Mouse (Mus musculus) limb, embryonic 12.5 days (tissue): ENCODE data around the gene Pbx2. TPM values are rescaled to one million over a fixed set of nuclear protein-coding genes. Genes with fewer than 3 reads are reported as not detected.
"Not testable (repeated sequence)": the region's sequence is repeated elsewhere in the genome, so short reads cannot be mapped to it uniquely, and the experiment has no call there.

ENCODE experiments used
- ATAC-seq: fragments of 200-750 bp; cut with Nextera tagmentation; 2 replicates; pipeline ENCODE4 v1.8.0; 2017; ENCODE audit warnings: low read depth, moderate TSS enrichment; ENCODE audit not compliant: insufficient number of reproducible peaks, insufficient read depth, low FRiP score, low TSS enrichment
- H3K27ac ChIP-seq: fragments of 300-500 bp; sonication (generic); 2 replicates; pipeline ENCODE4 v1.5.1; 2016; ENCODE audit warnings: mild to moderate bottlenecking, moderate library complexity
- H3K27me3 ChIP-seq: fragments of 300-500 bp; sonication (generic); 2 replicates; pipeline ENCODE4 v1.6.1; 2016; ENCODE audit warnings: mild to moderate bottlenecking, moderate library complexity
- H3K36me3 ChIP-seq: fragments of 300-500 bp; sonication (generic); 2 replicates; pipeline ENCODE4 v1.6.1; 2016; ENCODE audit warnings: mild to moderate bottlenecking, moderate library complexity
- H3K4me1 ChIP-seq: fragments of 300-500 bp; sonication (generic); replicated peaks from 2 replicates; pipeline ENCODE4 v1.6.1; 2016
- H3K4me2 ChIP-seq: fragments of 300-500 bp; sonication (generic); 2 replicates; pipeline ENCODE4 v1.6.1; 2016; ENCODE audit warnings: mild to moderate bottlenecking, moderate library complexity
- H3K4me3 ChIP-seq: fragments of 300-500 bp; sonication (generic); replicated peaks from 2 replicates; pipeline ENCODE4 v1.5.1; 2016; ENCODE audit warnings: mild to moderate bottlenecking
- H3K9ac ChIP-seq: fragments of 300-500 bp; sonication (generic); replicated peaks from 2 replicates; pipeline ENCODE4 v1.6.1; 2016; ENCODE audit warnings: mild to moderate bottlenecking, moderate library complexity
- H3K9me3 ChIP-seq: fragments of 300-500 bp; sonication (generic); 2 replicates; pipeline ENCODE4 v1.6.1; 2016; ENCODE audit warnings: mild to moderate bottlenecking, moderate library complexity
- WGBS: fragments of 180-500 bp; shearing (Covaris S2); methylation state at CpG from one replicate; pipeline ENCODE4 v1.1.7; 2016; 5-methylcytosine and 5-hydroxymethylcytosine counted together
- polyA plus RNA-seq: library from polyadenylated mRNA; unstranded; fragments of >200 nt; fragmentation: Nextera tagmentation; extraction: Ambion mirVana; gene quantifications from 2 replicates; pipeline ENCODE4 v1.2.1, GENCODE M21; 2016

Pbx2 gene
- 24.6 and 26.6 TPM in 2 replicates for polyA plus RNA-seq

DNA sequence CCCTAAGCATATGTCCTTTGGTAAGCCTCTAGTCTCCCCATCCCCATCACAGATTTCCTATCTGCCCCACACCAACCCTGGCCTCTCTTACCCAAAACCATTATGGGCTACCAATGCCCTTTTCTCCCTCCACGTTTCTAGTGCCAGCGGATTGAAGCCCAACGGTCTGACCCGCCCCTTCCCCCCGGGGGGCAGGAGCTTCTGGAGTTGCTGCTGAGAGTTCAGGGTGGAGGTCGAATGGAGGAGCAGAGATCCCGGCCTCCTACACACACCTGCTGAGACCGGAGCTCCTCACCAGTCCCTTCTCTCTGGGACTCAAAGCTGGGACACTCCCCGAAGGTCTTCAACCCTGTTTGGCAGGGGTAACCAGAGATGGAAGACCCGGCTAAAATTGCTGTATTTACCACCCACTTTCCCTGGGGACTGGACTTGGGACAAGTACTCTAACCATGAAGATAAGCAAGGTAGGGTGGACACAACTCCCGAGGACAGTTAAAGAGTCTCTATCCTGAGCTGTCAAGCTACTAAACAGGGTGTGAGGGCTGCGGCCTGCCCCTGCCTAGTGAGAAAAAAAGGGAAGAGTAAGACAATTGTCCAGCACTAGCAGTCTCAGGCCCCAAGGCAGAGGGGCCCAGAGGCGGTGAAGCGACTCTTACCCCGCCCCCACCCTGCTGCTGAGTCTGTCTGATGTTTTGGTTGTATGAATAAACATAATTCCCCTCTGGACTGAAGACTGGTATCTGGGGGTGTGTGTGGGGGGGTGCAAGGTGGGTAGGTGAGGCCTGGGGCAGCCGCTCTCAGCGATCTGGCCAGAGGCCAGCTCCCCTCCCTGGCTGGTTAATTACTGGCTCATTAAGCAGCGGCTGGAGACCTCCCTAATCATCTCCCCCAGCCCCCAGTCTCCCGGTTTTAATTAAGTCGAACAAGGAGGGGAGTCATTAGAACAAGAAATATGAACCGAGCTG, at the start of gene Pbx2:
TSS of gene Pbx2 (plus strand) at position 238 of the 965 bp plus-strand sequence.
- H3K9me3 ChIP-seq = no peaks in the 10 kb centered on the region
- peak within 1 kb of the TSS; percentile 98 for H3K9ac ChIP-seq
- 3% methylated on average over 21 of the region's 21 CpGs for WGBS
- peaks cover 24% of the 10 kb centered on the region for H3K36me3 ChIP-seq
- no peaks in the 10 kb centered on the region for H3K27me3 ChIP-seq
- peaks cover 72% of the 10 kb centered on the region for H3K4me1 ChIP-seq
- H3K4me3 ChIP-seq = peak within 1 kb of the TSS; percentile 79
- peak within 1 kb of the TSS; percentile 100 for H3K27ac ChIP-seq
- peak within 1 kb of the TSS; percentile 97 for H3K4me2 ChIP-seq
- no peak for ATAC-seq

DNA sequence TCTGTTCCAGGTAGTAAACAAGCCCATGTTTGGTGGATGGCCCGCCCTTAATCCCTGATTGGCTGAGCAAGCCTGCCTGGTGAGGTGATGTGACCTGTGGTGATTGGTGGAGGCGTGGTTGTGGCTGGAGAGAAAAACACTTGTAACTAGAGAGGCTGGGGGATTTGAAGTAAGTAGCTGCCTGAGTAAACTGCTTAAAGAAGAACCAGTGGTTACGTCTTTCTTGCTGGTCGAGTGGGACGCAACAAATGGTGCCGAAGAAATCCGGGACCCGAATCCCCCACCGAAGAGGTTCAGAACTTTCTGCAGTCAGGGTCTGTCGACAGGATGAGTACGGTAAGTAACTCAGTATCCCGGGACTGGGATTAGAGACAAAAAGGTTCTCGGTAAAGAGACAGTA, 47.5 kb upstream of the Pbx2 start:
- H3K4me1 ChIP-seq, H3K27me3 ChIP-seq, H3K27ac ChIP-seq, H3K4me3 ChIP-seq, H3K9ac ChIP-seq, H3K9me3 ChIP-seq, ATAC-seq, H3K4me2 ChIP-seq, H3K36me3 ChIP-seq: not testable (repeated sequence)
- WGBS = 94% methylated on average over 13 of the region's 13 CpGs

DNA sequence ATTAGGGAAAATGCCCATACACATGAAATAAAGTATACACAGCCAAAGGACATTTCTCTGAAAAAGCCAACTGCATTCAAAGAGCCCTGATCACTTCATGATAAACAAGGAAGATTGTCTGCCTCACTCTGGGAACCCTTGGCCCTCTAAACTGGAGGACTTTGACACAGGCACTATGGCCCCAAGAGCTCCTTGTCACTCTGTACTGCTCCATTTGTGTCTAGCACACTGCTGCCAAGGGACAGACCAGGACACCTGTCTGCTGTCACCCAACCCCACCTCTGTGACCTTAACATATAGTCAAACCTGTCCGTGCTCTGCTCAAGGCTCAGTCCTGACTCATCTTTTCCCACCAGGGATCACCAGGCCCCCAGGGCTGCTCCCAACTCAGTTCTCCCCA, 44.3 kb upstream of the Pbx2 start:
- Histone ChIP-seq H3K9me3 (no peaks in the 10 kb centered on the region), H3K4me1 (no peaks in the 10 kb centered on the region), H3K27me3 (peaks cover 1% of the 10 kb centered on the region; the same call in 1 of the 2 replicates), H3K4me3 (no peak overlapping the region), H3K27ac (no peak overlapping the region), H3K9ac (no peak overlapping the region), H3K4me2 (no peak overlapping the region), H3K36me3 (no peaks in the 10 kb centered on the region)
- ATAC-seq = no peak
- WGBS = 100% methylated on average over 1 of the region's 1 CpGs

DNA sequence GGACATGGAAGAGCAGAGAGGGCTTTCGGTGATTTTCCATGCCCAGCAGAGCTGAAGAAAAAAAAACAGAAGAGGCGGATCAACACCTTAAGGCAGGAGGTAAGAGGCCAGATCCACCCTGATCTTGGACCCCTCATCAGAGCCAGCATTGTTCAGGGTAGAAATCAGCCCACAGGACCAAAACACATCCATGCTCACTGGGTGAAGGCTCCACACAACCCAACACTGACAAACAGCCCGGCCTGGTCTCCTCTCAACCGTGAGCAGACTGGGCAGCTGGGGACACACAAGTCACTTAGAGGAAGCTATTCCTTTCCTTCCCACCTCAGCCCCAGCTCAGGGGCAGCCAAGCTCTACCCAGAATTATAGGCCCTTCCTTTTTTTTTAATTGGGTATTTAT, 43.5 kb upstream of the Pbx2 start:
- peaks cover 3% of the 10 kb centered on the region; the same call in 1 of the 2 replicates for H3K27me3 ChIP-seq
- H3K36me3 ChIP-seq = no peaks in the 10 kb centered on the region
- H3K27ac ChIP-seq = no peak overlapping the region
- no peak overlapping the region for H3K4me2 ChIP-seq
- no peak overlapping the region for H3K4me3 ChIP-seq
- no peak overlapping the region for H3K9ac ChIP-seq
- H3K4me1 ChIP-seq = no peaks in the 10 kb centered on the region
- H3K9me3 ChIP-seq = no peaks in the 10 kb centered on the region
- 90% methylated on average over 4 of the region's 4 CpGs for WGBS
- ATAC-seq = no peak

DNA sequence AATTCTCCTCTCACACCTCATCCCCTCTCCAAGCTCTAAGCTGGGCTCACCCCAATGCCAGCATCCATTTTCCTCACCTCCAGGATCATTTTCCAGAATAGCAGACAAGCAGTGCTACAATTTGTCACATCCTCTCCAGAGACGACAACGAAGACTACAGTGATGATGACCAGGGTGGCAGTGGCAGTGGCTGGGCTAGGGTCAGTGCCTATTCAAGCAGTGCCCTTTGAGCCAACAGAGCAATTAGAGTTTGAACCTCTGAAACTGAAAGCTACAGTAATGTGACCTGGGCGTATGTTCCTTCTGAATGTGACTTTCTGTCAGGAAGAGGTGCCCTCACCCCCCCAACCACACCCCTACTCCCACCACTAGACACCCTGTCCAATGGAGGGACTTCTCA, 41.9 kb upstream of the Pbx2 start:
- Histone ChIP-seq H3K4me2 (no peak overlapping the region), H3K9me3 (no peaks in the 10 kb centered on the region), H3K36me3 (no peaks in the 10 kb centered on the region), H3K9ac (no peak overlapping the region), H3K4me3 (no peak overlapping the region), H3K4me1 (no peaks in the 10 kb centered on the region), H3K27ac (no peak overlapping the region), H3K27me3 (peaks cover 3% of the 10 kb centered on the region; the same call in 1 of the 2 replicates)
- ATAC-seq = no peak
- WGBS = 98% methylated on average over 3 of the region's 3 CpGs

DNA sequence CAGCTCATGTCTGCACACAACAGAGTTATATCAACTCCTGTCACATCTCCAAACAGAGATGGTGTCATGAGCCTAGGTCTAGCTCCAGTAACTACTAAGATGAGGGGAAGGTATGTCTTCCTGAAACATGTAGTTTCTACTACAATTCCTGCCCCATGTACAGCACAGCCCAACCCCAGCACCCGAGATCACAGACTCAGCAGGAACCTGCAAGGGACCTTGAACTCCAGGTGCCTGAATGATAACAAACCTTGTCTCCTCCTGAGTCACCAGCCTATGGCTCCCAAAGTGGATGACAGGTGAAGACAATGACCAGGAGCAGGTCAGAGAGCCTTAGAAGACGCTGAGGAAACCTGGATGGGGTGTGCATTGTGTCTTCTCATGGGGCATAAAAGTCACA, 41.2 kb upstream of the Pbx2 start:
- WGBS = 76% methylated on average over 2 of the region's 2 CpGs
- no peak for ATAC-seq
- Histone ChIP-seq H3K36me3 (no peaks in the 10 kb centered on the region), H3K27me3 (peaks cover 3% of the 10 kb centered on the region; the same call in 1 of the 2 replicates), H3K9ac (no peak overlapping the region), H3K27ac (no peak overlapping the region), H3K9me3 (no peaks in the 10 kb centered on the region), H3K4me3 (no peak overlapping the region), H3K4me1 (no peaks in the 10 kb centered on the region), H3K4me2 (no peak overlapping the region)

DNA sequence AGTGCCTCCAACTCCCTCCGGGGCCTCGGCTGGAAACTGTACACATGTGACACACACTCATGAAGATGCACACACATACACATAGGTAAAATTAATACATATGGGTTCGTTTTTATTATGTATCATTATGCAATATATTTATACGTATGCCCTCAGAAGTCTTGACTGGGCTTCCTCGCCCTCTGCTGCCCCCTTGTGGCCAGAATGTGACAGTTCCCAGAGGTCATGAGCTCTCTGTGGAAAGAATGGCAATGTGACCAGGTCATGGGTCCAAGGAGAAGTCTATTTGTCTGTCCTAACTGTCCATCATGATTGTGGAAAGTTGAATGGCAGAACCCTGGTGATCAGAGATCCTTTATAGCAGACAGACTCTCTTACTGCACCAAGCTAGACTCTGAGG, 35.6 kb upstream of the Pbx2 start:
- ATAC-seq = no peak
- Histone ChIP-seq H3K9me3 (no peaks in the 10 kb centered on the region), H3K4me1 (no peaks in the 10 kb centered on the region), H3K4me3 (no peak overlapping the region), H3K36me3 (no peaks in the 10 kb centered on the region), H3K27ac (no peak overlapping the region), H3K4me2 (no peak overlapping the region), H3K27me3 (peaks cover 7% of the 10 kb centered on the region; the same call in 1 of the 2 replicates), H3K9ac (no peak overlapping the region)
- 29% methylated on average over 5 of the region's 5 CpGs for WGBS

DNA sequence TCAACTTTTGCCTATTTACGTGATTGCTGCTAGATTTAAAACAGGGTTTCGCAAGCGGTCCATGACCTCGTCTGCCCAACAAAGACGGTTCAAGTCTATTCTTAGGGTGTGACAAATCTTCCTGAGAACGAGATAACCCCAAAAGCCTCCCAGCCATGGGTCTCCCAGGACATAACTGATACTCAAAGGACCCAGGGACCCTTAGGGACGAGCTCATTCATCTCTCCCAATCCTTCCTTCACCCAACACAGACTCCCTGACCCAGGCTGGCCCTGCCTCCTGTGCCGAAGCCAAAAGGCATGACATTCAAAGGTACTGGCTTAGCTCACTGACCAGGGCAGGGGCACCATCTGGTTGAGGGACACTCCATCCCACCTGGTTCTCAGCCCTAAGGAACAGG, 34.7 kb upstream of the Pbx2 start:
- ATAC-seq = no peak
- Histone ChIP-seq H3K27me3 (peaks cover 7% of the 10 kb centered on the region; the same call in 1 of the 2 replicates), H3K4me2 (no peak overlapping the region), H3K9me3 (no peaks in the 10 kb centered on the region), H3K4me1 (0 out of 2 replicates have a peak, but pooled peaks cover 3% of the 10 kb centered on the region), H3K4me3 (no peak overlapping the region), H3K9ac (no peak overlapping the region), H3K36me3 (no peaks in the 10 kb centered on the region), H3K27ac (no peak overlapping the region)
- 85% methylated on average over 8 of the region's 8 CpGs for WGBS

DNA sequence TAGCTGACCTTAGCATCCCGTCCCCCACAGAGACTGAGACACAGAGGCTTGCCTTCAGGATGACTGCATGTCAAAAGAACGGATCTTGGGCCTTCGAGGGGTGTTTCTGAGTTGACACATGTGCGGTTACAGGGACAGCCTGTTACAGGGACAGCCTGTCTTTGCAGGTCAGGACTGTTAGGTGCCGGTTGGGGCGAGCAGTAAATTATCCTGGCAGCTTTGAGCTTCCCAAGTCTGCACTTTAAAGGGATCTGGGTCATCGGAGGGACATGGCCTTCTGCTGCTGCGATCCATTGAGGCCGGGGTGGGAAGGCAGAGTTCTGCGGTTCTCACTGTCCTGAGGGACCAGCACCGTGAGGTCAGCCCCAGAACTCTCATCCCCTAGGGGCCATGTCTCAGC, 33.7 kb upstream of the Pbx2 start:
- H3K4me2 ChIP-seq = no peak overlapping the region
- no peak overlapping the region for H3K4me3 ChIP-seq
- no peak overlapping the region for H3K27ac ChIP-seq
- ATAC-seq = no peak
- no peaks in the 10 kb centered on the region for H3K36me3 ChIP-seq
- H3K27me3 ChIP-seq = 0 out of 2 replicates have a peak, but pooled peaks cover 4% of the 10 kb centered on the region
- 43% methylated on average over 11 of the region's 11 CpGs for WGBS
- 0 out of 2 replicates have a peak, but pooled peaks cover 3% of the 10 kb centered on the region for H3K4me1 ChIP-seq
- H3K9me3 ChIP-seq = no peaks in the 10 kb centered on the region
- no peak overlapping the region for H3K9ac ChIP-seq

DNA sequence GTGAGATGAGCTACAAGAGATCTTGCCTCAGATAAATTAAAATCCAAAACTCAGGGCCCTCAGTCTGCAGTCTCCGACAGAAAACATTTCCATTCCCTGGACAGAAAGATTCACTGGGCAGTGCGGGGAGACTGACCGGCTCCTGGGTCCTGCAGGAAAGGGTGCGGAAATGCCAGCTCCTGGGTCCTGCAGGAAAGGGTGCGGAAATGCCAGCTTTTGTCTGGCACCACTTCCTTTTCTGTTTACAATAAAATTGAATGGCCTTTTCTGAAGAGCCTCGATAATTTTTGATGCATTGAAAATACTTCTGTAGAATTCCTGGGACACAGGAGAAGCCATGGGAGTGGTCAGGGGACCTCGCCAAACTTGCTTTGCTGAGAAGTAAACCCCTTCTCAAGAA, 31.9 kb upstream of the Pbx2 start:
- H3K36me3 ChIP-seq = no peaks in the 10 kb centered on the region
- ATAC-seq = no peak
- H3K9ac ChIP-seq = no peak overlapping the region
- no peak overlapping the region for H3K27ac ChIP-seq
- WGBS = 90% methylated on average over 7 of the region's 7 CpGs
- H3K4me2 ChIP-seq = no peak overlapping the region
- peaks cover 7% of the 10 kb centered on the region for H3K4me1 ChIP-seq
- no peak overlapping the region for H3K4me3 ChIP-seq
- H3K9me3 ChIP-seq = no peaks in the 10 kb centered on the region
- 0 out of 2 replicates have a peak, but pooled peaks cover 4% of the 10 kb centered on the region for H3K27me3 ChIP-seq

DNA sequence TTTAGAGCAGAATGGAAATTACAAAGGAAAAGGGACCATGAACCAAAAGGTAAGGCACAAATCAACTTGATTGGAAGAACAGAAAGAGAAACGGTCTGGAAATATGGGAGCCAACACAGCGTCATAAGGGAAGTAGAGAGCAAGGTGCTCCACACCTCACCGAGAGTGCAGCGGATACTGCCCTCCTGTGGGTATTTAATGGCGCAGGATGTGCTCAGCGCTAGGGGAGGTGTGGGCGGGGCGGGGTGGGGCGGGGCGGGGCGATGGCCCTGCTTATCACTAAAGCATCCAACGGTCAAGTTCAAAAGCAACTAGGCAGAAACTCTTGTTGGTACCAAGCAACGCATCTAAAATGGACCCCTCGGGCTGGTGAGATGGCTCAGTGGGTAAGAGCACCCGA, 31.2 kb upstream of the Pbx2 start:
- Histone ChIP-seq H3K27ac (no peak overlapping the region), H3K36me3 (no peaks in the 10 kb centered on the region), H3K27me3 (0 out of 2 replicates have a peak, but pooled peaks cover 4% of the 10 kb centered on the region), H3K9me3 (no peaks in the 10 kb centered on the region), H3K4me3 (no peak overlapping the region), H3K9ac (no peak overlapping the region), H3K4me2 (no peak overlapping the region), H3K4me1 (peaks cover 14% of the 10 kb centered on the region)
- 23% methylated on average over 15 of the region's 15 CpGs for WGBS
- ATAC-seq = no peak
